Mouse (Mus musculus) intestine, embryonic 15.5 days (tissue): ENCODE measurements around the gene Tnp1. TPM values are rescaled to one million over a fixed set of nuclear protein-coding genes. Genes with fewer than 3 reads are reported as not detected.

ENCODE experiments used
- ATAC-seq: fragments of 200-750 bp; cut with Nextera tagmentation; 2 replicates; pipeline ENCODE4 v1.8.0; 2017; ENCODE audit warnings: moderate TSS enrichment, moderate library complexity
- H3K27ac ChIP-seq: fragments of 300-500 bp; sonication (generic); 2 replicates; pipeline ENCODE4 v1.5.1; 2015; ENCODE audit warnings: mild to moderate bottlenecking, inconsistent platforms
- H3K27me3 ChIP-seq: fragments of 300-500 bp; sonication (generic); replicated peaks from 2 replicates; pipeline ENCODE4 v1.6.1; 2015; ENCODE audit warnings: inconsistent platforms
- H3K36me3 ChIP-seq: fragments of 300-500 bp; sonication (generic); 2 replicates; pipeline ENCODE4 v1.6.1; 2015; ENCODE audit warnings: inconsistent platforms
- H3K4me1 ChIP-seq: fragments of 300-500 bp; sonication (generic); replicated peaks from 2 replicates; pipeline ENCODE4 v1.6.1; 2015; ENCODE audit warnings: inconsistent platforms
- H3K4me2 ChIP-seq: fragments of 300-500 bp; sonication (generic); replicated peaks from 2 replicates; pipeline ENCODE4 v1.6.1; 2015; ENCODE audit warnings: mild to moderate bottlenecking, inconsistent platforms
- H3K4me3 ChIP-seq: fragments of 300-500 bp; sonication (generic); replicated peaks from 2 replicates; pipeline ENCODE4 v1.5.1; 2015; ENCODE audit warnings: inconsistent platforms
- H3K9ac ChIP-seq: fragments of 300-500 bp; sonication (generic); 2 replicates; pipeline ENCODE4 v1.6.1; 2015; ENCODE audit warnings: inconsistent platforms
- H3K9me3 ChIP-seq: fragments of 300-500 bp; sonication (generic); 2 replicates; pipeline ENCODE4 v1.6.1; 2016; ENCODE audit warnings: inconsistent platforms
- WGBS: fragments of 180-500 bp; shearing (Covaris S2); methylation state at CpG from one replicate; pipeline ENCODE4 v1.1.7; 2015; 5-methylcytosine and 5-hydroxymethylcytosine counted together
- polyA plus RNA-seq: library from polyadenylated mRNA; unstranded; fragments of >200 nt; fragmentation: Nextera tagmentation; extraction: Ambion mirVana; gene quantifications from 2 replicates; pipeline ENCODE4 v1.2.1, GENCODE M21; 2015

The Tnp1 gene
- polyA plus RNA-seq, result not detected in 2 replicates

- 90% methylated on average over 12 of the region's 12 CpGs for WGBS
- H3K9ac ChIP-seq, result no peak within 1 kb of the TSS
Measured at GRCm38 (mm10) chr1:73015731-73016130, at the start of gene Tnp1. TSS of gene Tnp1 (minus strand) at chr1:73015909.

GRCm38 (mm10) chr1:73064336-73064735, 48.6 kb upstream of the Tnp1 start:
- Histone ChIP-seq H3K4me1 (no peaks in the 10 kb centered on the region), H3K4me3 (no peak overlapping the region), H3K27me3 (no peaks in the 10 kb centered on the region), H3K27ac (no peak overlapping the region), H3K36me3 (no peaks in the 10 kb centered on the region), H3K9me3 (no peaks in the 10 kb centered on the region), H3K9ac (no peak overlapping the region), H3K4me2 (no peak overlapping the region)
- ATAC-seq, result no peak
- WGBS, result 69% methylated on average over 3 of the region's 3 CpGs

More at GRCm38 (mm10) chr1:73015731-73016130, at the start of gene Tnp1:
- Histone ChIP-seq H3K4me2 (no peak within 1 kb of the TSS), H3K27ac (no peak within 1 kb of the TSS), H3K4me1 (no peaks in the 10 kb centered on the region), H3K4me3 (no peak within 1 kb of the TSS), H3K9me3 (no peaks in the 10 kb centered on the region), H3K27me3 (no peaks in the 10 kb centered on the region), H3K36me3 (no peaks in the 10 kb centered on the region)
- ATAC-seq, result no peak

DNA sequence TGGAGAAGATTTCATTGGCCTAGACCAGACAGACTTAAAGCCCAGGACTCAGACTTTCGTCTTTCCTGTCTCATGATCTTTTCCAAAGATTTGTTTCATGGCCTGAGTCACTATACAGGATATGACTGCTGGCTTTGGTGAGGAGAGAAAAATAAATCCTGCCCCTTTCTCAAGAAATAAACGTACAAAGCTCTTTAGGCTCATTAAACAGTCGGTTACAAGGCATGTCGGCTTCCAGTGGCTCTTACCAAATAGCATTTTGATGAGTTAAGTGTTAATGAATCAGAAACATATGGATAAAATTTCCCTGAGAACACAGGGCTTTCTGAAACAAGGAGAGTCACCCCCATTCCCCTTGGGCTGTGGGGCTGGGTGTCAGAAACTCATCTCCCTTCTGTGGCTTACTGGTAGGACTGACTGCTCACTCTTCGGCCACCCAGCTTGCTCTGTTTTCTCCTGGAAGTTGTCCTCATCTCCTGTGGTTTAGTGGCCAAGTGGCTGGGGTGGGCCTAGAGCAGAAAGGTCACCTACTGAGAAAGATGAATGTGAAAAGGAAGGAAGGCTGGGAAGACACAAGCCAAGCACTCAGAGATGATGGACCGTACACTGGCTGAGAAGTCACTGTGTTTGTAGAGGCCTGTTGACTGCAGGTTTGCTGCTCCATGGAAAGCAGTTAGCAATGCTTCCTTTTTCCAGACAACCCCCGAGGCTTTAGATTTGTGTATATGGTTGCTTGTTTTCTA, 46.0 kb upstream of the Tnp1 start:
- Histone ChIP-seq H3K9ac (no peak overlapping the region), H3K9me3 (no peaks in the 10 kb centered on the region), H3K4me3 (no peak overlapping the region), H3K36me3 (no peaks in the 10 kb centered on the region), H3K4me2 (no peak overlapping the region), H3K27ac (no peak overlapping the region), H3K4me1 (no peaks in the 10 kb centered on the region), H3K27me3 (no peaks in the 10 kb centered on the region)
- no peak for ATAC-seq
- 56% methylated on average over 7 of the region's 7 CpGs for WGBS

GRCm38 (mm10) chr1:73060271-73060670, 44.6 kb upstream of the Tnp1 start:
- H3K9me3 ChIP-seq, result no peaks in the 10 kb centered on the region
- 45% methylated on average over 3 of the region's 3 CpGs for WGBS
- H3K4me3 ChIP-seq, result no peak overlapping the region
- H3K27me3 ChIP-seq, result no peaks in the 10 kb centered on the region
- no peak overlapping the region for H3K4me2 ChIP-seq
- no peak overlapping the region for H3K9ac ChIP-seq
- H3K4me1 ChIP-seq, result no peaks in the 10 kb centered on the region
- no peaks in the 10 kb centered on the region for H3K36me3 ChIP-seq
- ATAC-seq, result no peak
- no peak overlapping the region for H3K27ac ChIP-seq

DNA sequence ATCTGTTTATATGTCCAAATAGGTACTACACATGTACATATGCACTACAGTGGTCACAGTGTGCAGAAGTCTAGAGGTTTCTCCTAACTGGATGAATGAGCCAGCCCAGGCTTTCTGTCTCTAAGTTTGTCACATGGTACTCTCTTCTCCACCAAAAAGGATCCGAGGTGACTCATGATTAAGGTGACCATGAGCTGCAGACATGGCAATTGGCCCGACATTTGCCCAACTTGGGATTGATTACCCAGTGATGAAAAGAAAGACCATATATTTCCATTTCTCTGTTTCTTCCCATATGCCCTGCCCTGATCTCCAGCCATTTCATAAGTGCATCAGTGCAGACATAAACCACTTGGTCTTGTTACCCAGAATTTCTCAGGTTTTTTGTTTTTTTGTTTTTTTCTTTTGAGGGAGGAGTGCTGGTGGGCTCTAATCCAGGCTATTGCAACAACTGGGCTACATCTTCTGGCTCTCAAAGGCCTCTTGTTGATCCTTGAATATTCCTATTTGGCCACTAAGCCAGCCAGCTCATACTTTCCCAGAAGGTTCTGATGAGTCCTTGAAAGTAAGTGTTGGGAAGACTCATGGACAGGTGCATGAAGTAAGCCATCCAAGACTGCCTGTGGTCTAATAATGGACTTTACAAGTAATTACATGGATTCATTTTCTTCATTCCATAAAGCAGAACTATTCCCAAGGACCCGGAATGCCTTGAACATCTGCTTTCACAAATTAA, 40.7 kb upstream of the Tnp1 start:
- H3K27me3 ChIP-seq, result no peaks in the 10 kb centered on the region
- no peaks in the 10 kb centered on the region for H3K36me3 ChIP-seq
- no peaks in the 10 kb centered on the region for H3K4me1 ChIP-seq
- H3K27ac ChIP-seq, result no peak overlapping the region
- no peak overlapping the region for H3K9ac ChIP-seq
- no peaks in the 10 kb centered on the region for H3K9me3 ChIP-seq
- ATAC-seq, result no peak
- H3K4me3 ChIP-seq, result no peak overlapping the region
- H3K4me2 ChIP-seq, result no peak overlapping the region
- WGBS, result 87% methylated on average over 3 of the region's 3 CpGs

- 68% methylated on average over 2 of the region's 3 CpGs for WGBS
- H3K9ac ChIP-seq, result no peak overlapping the region
- ATAC-seq, result no peak
Measured at GRCm38 (mm10) chr1:73055820-73056219, 40.1 kb upstream of the Tnp1 start.

GRCm38 (mm10) chr1:73055206-73055605, 39.5 kb upstream of the Tnp1 start:
- ATAC-seq, result no peak
- Histone ChIP-seq H3K4me1 (no peaks in the 10 kb centered on the region), H3K27me3 (no peaks in the 10 kb centered on the region), H3K4me3 (no peak overlapping the region), H3K27ac (no peak overlapping the region), H3K9ac (no peak overlapping the region), H3K9me3 (no peaks in the 10 kb centered on the region), H3K4me2 (no peak overlapping the region), H3K36me3 (no peaks in the 10 kb centered on the region)
- 81% methylated on average over 6 of the region's 6 CpGs for WGBS

More at GRCm38 (mm10) chr1:73055820-73056219, 40.1 kb upstream of the Tnp1 start:
- no peak overlapping the region for H3K27ac ChIP-seq
- H3K27me3 ChIP-seq, result no peaks in the 10 kb centered on the region
- no peaks in the 10 kb centered on the region for H3K9me3 ChIP-seq
- no peak overlapping the region for H3K4me2 ChIP-seq
- no peak overlapping the region for H3K4me3 ChIP-seq
- no peaks in the 10 kb centered on the region for H3K36me3 ChIP-seq
- no peaks in the 10 kb centered on the region for H3K4me1 ChIP-seq

- H3K27ac ChIP-seq, result no peak overlapping the region
- no peak overlapping the region for H3K4me3 ChIP-seq
- no peaks in the 10 kb centered on the region for H3K36me3 ChIP-seq
- WGBS, result 59% methylated on average over 9 of the region's 9 CpGs
- no peaks in the 10 kb centered on the region for H3K27me3 ChIP-seq
- ATAC-seq, result no peak
- H3K9ac ChIP-seq, result no peak overlapping the region
- H3K4me1 ChIP-seq, result no peaks in the 10 kb centered on the region
- no peak overlapping the region for H3K4me2 ChIP-seq
- H3K9me3 ChIP-seq, result no peaks in the 10 kb centered on the region
Measured at GRCm38 (mm10) chr1:73053545-73054326, 38.0 kb upstream of the Tnp1 start.

DNA sequence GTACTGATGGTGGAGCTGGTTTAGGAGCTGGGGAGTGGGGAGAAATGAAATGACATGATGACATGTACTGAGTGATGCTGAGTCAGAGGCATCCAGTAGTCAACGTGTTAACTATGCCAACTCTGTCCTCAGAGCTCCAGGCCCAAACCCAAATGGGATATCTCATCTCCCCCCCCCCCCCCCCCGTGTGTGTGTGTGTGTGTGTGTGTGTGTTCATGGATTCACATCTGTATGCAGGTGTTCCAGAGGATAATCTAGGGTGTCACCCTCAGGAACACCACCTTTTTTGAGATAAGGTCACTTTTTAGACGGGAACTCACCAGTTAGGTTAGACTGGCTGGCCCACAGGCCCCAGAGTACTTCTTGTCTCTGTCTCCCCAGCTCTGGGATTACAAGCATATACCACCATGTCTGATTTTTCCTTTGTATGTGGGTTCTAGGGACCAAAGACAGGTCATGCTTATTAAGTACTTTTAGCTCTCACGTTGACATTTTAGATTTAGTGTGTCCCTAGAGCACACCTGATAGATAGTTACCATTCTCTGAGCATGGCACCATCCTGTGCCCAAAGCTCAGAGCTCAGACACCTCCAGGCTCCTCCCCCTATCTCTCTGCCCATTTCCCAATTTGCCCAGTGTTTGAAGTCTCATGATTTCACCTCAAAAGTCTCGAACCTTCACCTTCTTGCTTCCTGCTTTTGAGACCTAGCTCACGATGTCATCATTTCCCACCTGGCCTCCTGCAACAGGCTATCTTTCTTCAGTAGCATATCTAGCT, 31.4 kb upstream of the Tnp1 start:
- Histone ChIP-seq H3K4me3 (no peak overlapping the region), H3K36me3 (no peaks in the 10 kb centered on the region), H3K4me2 (no peak overlapping the region), H3K4me1 (0 out of 2 replicates have a peak, but pooled peaks cover 2% of the 10 kb centered on the region), H3K9ac (no peak overlapping the region), H3K27me3 (no peaks in the 10 kb centered on the region), H3K9me3 (no peaks in the 10 kb centered on the region), H3K27ac (no peak overlapping the region)
- ATAC-seq, result no peak
- WGBS, result 70% methylated on average over 6 of the region's 6 CpGs

DNA sequence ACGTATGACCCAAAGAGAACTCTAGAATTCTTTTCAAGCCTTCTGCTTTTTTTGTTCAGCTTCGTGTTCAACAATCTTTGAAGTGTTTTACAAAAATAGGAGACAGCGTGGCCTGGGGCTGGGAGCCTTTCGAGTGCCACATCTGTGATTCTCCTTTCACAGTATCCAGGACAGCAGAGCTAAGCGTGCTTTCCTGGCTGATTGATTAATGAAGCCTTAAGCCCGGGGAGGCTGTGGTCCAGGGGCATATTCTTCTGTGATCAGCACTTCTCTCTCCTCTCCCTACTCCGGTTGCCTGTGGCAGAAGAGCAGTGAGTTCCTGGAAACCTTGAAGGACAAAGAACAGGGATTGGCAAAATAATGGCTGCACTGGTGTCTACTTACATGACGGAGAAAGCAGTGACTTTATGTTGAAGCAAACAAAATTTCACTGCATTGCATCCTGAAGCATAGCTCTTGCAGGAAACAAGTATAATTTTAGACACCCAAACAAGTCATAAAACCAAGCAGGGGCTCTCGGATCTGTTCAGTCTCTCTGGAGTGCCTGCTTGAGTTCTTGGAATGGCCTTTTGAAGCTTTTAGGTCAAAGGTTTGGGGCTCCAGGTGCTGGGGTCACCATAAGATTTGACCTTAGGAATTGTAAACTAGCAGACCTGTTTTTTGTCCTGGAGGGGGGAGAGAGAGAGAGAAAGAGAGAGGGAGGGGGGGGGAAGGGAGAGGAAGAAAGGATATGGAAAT, 30.4 kb upstream of the Tnp1 start:
- Histone ChIP-seq H3K4me1 (0 out of 2 replicates have a peak, but pooled peaks cover 2% of the 10 kb centered on the region), H3K9me3 (no peaks in the 10 kb centered on the region), H3K27me3 (no peaks in the 10 kb centered on the region), H3K4me3 (no peak overlapping the region), H3K36me3 (no peaks in the 10 kb centered on the region), H3K9ac (no peak overlapping the region), H3K4me2 (no peak overlapping the region), H3K27ac (peak overlapping the region; percentile 67; the same call in 1 of the 2 replicates)
- peak; percentile 47; the same call in 1 of the 2 replicates for ATAC-seq
- 29% methylated on average over 9 of the region's 9 CpGs for WGBS

GRCm38 (mm10) chr1:73043671-73044070, 28.0 kb upstream of the Tnp1 start:
- Histone ChIP-seq H3K9me3 (no peaks in the 10 kb centered on the region), H3K27ac (no peak overlapping the region), H3K4me2 (no peak overlapping the region), H3K36me3 (no peaks in the 10 kb centered on the region), H3K27me3 (no peaks in the 10 kb centered on the region), H3K9ac (no peak overlapping the region), H3K4me1 (0 out of 2 replicates have a peak, but pooled peaks cover 2% of the 10 kb centered on the region), H3K4me3 (no peak overlapping the region)
- WGBS, result 88% methylated on average over 10 of the region's 10 CpGs
- no peak for ATAC-seq
